Mouse (Mus musculus) c-Kit-negative CD71-positive TER-119-positive erythroid progenitor cells, embryonic 14.5 days (primary cell): ENCODE data around the gene Selenok.

Source experiments
- DNase-seq: peaks from one replicate; pipeline ENCODE4 v3.0.0-alpha.2; 2013; ENCODE audit warnings: low read depth, low spot score

Gene Selenok

DNA sequence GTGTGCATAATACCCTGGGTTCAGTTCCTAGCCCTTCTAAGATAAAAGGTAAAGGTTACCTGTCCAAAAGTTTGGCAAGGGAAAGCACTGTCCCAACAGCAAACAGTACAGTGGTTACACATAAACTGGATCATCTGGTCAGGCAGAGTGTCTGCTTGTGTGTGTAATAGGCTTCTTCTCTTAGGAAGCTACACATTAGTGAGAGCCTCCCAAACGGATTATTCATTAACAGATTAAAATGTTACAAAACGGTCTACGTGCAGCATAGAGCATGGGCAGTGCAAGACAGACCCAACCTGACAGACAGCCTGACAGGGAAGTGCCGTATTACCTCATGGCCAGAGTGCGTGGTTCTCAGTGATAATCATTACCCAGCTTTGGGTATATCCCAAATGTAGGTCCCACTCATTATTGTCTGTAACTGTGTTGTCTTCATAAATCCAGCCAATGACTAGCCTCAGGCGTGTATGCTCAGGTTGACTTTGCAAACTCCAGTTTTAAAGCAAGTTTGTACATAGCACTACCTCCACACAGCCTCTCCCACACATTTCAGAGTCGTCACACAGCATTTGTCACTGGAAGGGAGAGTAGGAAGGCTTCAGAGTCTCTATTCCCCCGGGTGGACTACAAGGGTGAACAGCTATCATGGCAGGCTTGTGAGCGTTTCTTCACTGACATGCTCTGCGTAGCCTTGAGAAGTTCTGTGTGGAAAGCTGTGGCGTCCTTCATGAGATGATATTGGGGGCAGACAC lies 28.1 kb downstream of the Selenok start:
- no peak for DNase-seq

DNA sequence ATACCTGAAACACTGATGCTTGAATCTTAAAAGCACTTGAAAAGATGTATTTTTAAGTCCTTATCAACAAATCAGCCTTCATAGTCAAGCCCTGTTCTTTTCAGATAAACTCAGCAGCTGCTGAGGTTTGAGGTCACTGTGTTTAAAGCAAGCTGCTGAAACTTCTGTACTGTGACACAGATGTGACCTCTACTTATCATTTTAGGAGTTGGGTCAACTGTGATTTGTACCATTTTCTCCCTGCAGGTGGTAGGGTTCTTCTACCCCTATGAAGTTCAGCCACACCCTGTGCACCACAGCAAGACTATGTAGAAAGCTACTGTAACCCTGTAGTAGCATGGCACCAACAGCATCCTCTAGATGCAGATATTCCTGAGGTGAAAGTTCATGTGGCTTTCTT lies 29.2 kb downstream of the Selenok start:
- DNase-seq, result no peak

DNA sequence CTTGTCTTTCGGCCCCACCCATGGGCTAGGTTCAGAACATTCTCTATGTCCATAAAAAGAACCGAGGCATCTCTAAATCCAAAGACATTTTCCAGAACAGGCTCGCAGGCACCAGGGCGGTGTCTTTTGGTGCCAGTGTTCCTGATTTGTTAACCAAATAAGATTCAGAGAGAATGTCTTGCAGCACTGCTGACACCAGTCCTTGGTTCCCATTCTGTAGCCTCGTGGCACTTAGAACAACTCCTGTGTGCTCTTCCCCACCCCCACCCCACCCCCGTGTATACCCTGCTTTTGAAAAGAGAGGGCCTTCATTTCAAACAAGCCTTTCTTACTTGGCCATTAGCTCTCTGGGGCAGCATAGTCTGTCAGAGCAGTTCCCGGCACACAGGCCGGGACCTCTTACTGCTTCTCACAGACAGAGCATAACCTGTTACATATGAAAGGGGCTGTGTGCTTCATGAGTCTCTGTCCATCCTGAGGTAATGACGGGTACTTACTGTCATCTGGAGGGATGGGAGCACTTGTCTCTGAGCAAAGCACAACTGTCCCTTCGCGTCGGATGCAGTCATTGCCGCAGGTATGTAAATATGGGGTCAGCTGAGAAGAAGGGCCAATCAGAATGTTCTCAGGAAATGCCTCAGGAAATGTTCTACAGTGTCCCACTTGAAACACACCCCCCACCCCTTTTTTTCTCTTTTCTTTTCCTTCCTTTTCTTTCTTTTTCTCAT lies 30.8 kb downstream of the Selenok start:
- DNase-seq, result no peak

DNA sequence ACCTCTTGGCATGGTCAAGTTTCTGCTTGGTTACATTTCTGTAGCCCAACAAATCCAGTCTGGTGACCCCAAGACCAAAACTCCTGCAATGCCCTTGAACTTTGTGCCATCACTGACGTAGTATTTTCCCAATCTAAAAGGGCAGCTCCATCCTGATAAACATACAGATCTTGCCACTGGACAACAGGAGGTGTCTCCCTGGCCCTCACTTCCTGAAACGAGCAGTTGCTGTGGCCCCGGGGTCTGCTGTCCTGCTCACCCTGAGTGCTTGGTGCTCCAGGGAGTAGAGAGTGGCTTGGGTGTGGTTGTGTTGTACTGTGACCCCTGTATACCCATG lies 31.3 kb downstream of the Selenok start:
- DNase-seq, result no peak

DNA sequence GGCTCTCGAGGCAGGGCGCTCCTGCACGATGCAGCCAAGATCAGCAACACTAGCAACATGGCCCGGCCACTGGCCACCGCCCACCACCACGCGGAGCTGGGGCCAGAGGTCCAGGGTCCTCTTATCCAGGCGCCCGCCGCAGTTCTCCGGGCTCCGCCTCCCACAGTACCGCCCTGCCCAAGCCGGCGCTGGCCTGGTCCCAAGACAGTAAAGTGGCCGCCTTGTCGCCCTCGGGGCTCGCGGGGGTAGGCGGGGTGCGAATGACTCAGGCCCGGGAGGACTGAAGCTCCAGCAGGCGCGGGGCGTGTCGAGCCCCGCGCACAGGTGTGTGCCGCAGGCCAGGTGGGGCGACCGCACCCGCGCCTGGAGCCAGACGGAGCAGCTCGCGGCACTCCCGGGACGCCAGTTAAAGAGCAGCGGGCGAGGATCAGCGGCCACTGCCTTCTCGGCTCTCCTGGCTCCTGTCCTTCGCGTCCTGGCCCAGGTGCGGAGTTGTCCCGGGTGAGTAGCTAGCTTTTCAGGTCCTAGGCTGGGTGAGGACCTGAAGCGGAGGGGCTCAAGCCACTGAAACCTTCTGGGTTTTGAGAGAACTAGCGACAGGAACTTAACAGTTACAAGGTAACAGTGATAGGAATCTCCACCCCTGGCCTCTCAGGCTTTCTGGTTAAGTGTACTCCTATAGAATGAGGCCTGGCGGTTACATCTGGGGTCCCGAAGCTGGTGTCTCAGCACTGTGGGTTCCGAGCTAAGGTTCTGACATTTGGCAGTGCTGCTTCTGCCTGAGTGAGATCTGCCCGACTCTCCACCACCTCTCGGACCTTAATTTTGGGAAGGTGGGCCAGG lies 40.8 kb downstream of the Selenok start, which contains the start of the genes Il17rb and Chdh:
Gene Il17rb, minus strand, starts transcription at position 164 of the 843 bp plus-strand sequence.
Gene Chdh, plus strand, starts transcription at position 291 of the 843 bp plus-strand sequence.
- DNase-seq, result no peak

DNA sequence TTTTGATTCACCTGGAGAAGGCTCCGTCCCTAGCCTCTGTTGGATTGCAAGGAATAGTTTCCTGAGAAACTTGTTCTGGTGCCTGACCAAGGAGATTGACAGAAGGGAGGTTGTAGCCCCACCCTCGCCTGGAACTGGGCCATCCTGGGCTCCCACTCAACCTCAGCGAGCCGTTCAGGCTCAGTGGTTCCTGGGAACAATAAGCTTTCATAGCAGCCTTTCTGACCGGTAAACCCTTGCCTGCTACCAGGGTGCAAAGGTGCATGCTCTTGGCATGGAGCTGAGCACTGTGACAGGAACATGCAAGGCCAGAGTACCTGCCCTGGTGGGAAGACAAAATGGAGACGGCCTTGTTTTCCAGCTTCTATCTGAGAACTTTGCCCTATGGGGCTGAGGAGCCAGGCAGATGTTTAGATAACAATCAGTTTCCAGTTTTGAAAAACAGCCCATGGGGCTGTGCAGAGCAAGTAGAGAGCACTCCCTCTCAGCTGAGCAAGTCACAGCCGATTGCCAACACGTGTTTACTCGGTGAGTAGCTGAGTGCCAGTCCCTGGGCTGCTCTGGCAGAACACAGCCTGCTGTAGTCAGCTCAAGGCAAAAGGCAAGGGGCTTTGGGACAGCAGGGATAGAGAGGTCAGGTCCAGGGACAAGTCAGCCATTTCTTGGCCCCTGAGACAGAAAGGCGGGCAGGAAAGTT lies 41.9 kb downstream of the Selenok start:
- no peak for DNase-seq

DNA sequence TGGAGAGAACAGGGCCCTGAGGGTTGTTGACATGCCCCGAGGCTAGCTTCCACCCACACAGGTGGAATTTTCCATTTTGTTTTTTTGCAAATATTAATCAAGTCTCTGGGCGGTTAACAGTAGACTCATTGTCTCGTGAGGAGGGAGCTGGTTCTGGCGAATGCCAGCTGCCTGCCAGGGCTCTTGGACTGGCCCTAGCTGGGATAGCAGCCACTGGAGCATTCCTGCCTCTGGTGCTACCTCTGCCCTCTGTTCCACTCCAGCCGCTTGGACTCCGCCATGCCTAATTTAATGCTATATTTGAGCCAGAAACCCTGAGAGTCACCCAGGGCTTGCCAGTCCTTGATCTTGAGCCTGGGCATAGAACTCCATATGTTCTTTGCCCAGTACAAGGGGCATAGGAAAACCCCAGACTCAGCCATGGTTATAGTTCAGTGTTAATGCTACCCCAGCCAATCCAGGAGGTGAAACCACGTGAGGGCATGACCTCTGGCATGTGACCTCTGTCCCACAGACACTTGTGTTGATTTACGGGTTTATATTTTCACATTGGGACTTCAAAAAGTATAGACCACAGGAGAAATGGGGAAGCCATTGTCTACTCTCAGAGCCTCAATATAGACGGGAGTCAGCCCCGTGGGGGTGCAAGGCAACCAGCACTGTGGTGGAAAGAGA lies 43.9 kb downstream of the Selenok start:
- no peak for DNase-seq

DNA sequence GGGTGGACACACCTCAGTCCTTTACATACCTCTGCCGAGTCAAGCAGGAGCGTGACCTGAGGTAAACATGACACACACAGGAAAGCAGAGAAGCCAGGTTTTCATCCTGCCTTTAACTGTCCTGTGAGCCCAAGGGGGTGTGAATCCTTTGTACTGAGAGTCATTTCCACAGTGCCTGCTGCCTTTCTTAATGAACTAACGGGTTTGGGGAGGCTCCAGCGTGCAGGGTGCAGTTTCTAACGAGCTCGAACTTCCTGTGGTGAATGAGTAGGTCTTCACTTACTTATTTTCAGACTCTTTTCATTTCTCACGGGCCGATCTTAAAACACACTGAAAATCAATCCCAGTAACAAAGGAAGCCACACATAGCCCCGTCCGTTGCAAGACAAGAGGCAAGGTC lies 46.4 kb downstream of the Selenok start:
- DNase-seq, result no peak

DNA sequence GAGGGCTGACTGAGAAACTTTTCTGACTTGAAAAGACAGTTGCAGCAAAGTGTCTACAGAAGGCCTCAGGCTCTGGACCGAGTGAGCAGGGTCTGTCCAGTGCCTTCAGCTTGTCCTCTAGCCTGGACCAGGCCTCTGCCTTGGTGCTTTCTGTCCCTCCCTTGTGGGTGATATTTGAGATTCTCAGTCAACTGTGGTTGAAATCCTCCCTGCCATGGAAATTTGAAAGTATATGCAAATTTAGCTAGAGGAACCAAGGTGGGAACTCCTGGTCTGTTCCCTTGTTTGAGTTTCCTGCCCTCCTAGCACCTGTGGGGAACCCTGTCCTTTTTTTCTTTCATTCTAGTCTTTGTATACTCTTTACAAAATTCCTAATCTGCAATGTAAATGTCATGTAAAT lies 46.9 kb downstream of the Selenok start:
- DNase-seq, result no peak

DNA sequence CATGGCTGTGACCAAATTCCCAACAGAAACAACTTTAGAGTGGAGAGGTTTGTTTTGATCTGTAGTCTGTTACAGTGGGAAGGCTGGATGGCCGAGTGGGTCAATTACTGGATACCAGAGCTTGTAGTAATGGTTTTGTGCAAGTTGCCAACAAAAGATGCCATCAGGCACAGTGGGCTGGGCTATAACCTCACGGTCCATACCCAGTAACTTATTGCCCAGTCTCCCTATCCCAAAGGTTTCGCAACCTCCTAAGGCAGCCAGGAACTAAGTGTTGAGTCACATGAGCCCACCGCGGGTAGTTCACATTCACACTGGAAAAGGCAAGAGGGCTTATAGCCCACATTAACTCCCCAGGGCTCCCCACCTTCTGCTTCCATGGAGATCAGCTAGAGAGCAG lies 48.6 kb downstream of the Selenok start:
- DNase-seq, result no peak

DNA sequence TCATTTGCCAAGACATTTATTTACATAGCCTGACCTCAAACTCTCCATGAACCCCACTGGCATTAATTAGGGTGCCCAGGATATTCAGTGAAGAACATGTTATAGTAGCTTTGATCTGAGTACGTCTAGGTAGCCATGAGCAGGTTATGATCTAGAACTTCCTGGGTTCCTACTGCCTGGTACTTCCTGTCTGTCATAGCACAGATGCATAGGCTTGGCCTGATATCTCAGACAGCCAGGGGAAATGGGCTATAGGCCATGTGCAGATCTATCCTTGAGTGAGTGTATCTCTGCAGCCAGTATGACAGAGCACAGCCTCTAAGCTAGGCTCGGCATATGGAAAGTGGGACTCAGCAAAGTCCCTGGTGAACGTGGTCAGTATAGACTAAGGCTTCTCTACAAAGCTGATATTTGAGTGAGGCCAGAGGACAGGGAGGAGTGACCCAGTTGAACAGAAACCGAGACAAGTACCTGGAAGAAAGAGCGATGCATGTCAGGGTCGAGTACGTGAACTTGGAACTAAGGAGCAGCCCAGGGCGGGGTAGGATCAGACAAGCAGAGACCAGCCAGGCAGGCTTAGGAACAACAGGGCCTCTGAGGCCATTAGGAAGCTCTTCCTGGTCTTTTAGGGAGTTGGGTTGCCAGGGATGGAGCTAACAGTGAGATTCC lies 49.8 kb downstream of the Selenok start:
- no peak for DNase-seq

DNA sequence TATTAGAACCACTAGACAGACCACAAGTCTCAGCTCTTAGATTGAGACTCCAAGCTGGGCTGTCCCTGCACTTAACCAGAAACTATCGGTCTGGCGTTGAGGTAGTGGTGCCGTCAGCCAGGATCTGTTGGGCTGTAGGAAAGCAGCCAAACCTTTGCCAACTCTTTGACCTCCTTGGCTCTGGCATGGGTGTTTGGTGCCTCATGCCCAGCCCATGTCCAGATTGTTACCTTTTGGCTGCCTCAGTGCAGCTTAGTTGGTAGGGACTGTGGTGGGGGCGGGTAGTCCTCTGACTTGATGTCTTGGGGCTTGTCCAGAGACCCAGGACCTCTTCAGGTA lies 50.3 kb downstream of the Selenok start:
- DNase-seq, result no peak

DNA sequence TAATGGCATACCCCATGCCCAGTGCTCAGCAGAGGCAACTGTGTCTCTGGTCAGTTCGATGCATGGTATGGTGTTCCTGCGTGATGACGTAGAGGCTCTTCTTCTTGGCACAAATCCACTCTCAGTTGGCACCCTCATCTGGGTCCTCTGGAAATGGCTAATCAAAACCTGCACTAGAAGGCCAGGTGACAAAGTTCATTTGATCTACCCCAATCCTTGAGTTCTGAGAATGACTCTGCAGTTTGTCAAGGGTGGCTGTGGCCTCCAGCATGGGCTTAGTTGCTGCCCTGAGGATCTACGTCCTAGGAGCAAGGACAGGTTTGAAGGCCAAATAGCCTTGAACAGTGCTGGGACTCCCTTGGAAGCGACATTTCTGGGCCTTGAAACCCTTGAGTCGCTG lies 50.7 kb downstream of the Selenok start:
- no peak for DNase-seq

DNA sequence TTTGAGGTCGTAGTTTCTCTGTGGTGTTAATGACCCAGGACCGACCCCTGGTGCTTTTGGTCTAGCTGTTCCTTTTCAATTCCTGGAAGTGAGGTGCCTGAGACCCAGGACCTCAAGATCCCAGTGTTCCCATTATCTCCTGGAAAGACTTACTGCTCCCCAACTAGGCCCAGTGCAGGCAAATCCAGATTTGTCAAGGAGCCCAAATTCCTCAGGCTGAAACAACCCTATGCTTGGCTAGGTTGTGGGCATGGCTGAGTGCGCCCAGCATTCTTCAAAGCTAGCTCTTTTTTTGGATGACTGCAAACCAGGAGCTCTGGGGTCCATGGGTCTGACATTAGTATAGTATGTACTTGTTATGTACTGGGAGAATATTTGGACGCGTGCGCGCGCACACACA lies 51.3 kb downstream of the Selenok start:
- DNase-seq, result no peak

DNA sequence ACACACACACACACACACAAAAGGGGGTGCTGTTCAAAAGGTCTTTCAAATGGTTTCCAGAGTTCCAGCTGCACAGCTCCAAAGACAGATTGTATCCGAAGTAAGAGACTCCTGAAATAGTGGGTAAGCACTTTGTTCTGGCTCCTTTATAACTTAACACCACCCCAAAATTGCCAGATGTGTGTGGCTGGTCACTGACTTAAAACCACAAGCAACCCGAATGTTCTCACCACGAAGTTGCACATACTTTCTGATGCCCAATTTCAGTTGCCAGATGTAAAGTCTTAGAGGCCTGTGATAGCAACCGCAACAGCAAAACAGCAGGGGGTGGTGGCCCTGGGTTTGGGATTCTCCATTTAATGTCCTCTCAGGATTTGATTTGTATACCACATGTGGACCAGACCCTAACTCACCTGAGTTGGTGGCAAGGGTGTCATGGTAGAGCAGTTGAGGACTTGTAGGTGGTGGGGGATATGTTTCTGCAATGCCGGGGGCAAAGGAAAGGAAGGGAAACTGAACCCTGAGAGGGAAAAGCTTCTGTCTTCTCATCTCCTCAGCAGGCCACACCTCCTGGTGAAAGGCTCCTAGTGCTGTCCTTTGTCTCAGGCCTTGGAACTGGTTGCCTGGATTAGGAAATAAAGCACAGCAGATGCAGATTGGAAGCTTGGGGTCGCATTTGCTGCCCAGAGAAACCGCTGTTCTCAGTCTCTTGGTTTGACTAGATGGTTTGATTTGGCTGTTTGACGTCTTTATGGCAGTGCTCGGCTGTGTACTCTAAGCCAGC lies 51.9 kb downstream of the Selenok start:
- no peak for DNase-seq

DNA sequence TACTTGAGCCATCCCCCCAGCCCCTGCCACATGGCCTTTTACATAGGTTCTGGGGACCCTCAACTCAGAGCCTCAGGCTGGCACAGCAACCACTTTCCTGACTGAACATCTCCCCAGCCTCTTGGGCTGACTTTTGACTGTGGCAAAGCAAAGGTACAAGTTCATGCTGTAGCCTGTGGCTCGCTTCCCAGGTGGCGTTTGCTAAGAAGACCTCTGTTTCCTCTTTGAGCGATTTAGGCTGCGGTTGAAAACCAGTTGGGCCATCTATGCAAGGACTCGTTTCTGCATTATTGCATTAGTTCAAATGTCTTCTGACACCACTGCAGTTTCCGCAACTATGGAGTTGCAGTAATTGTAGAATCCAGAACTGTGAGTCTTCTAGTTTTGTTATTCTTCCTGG lies 54.4 kb downstream of the Selenok start:
- no peak for DNase-seq

DNA sequence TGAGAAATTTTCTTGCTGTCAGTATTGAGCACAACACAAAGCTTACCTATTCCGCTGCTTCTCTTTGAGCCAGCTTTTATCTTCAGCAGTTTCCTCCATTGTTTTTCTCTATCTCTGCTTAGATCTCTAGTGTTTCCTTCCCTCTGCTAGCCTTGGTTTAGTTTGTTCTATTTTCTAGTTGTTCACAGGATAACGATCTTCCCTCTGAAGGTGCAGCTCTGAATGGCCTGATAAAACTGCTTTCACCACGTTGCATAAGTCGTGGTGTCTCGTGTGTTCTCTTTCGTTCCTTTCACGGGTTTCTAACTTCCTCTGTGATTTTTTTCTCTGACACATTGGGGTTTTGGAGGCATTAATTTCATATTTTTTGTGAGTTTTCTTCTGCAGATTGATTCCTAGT lies 56.3 kb downstream of the Selenok start:
- DNase-seq, result no peak
